Mouse (Mus musculus) intestine, postnatal 0 days (tissue): ENCODE results near the gene Angel2. TPM values are rescaled to one million over a fixed set of nuclear protein-coding genes. Genes with fewer than 3 reads are reported as not detected.

Experiments used
- ATAC-seq: fragments of 200-750 bp; cut with Nextera tagmentation; 2 replicates; pipeline ENCODE4 v1.8.0; 2017; ENCODE audit warnings: mild to moderate bottlenecking, moderate TSS enrichment, moderate library complexity
- H3K27ac ChIP-seq: fragments of 300-500 bp; sonication (generic); 2 replicates; pipeline ENCODE4 v1.5.1; 2014; ENCODE audit warnings: mild to moderate bottlenecking, low read depth, low read length, moderate library complexity
- H3K27me3 ChIP-seq: fragments of 300-500 bp; sonication (generic); replicated peaks from 2 replicates; pipeline ENCODE4 v1.6.1; 2014; ENCODE audit warnings: low read length, mixed read lengths; ENCODE audit not compliant: control insufficient read depth, insufficient read depth
- H3K36me3 ChIP-seq: fragments of 300-500 bp; sonication (generic); 2 replicates; pipeline ENCODE4 v1.6.1; 2014; ENCODE audit warnings: mild to moderate bottlenecking, moderate library complexity; ENCODE audit not compliant: control insufficient read depth, insufficient read depth
- H3K4me1 ChIP-seq: fragments of 300-500 bp; sonication (generic); replicated peaks from 2 replicates; pipeline ENCODE4 v1.6.1; 2014; ENCODE audit warnings: antibody characterized with exemption, low read length, mixed read lengths; ENCODE audit not compliant: control insufficient read depth, insufficient read depth
- H3K4me2 ChIP-seq: fragments of 300-500 bp; sonication (generic); replicated peaks from 2 replicates; pipeline ENCODE4 v1.6.1; 2014; ENCODE audit warnings: low read depth, mild to moderate bottlenecking, moderate library complexity
- H3K4me3 ChIP-seq: fragments of 300-500 bp; sonication (generic); 2 replicates; pipeline ENCODE4 v1.5.1; 2014; ENCODE audit warnings: low read depth, low read length
- H3K9ac ChIP-seq: fragments of 300-500 bp; sonication (generic); 2 replicates; pipeline ENCODE4 v1.6.1; 2014; ENCODE audit warnings: mild to moderate bottlenecking, low read depth, low read length
- H3K9me3 ChIP-seq: fragments of 300-500 bp; sonication (generic); 2 replicates; pipeline ENCODE4 v1.6.1; 2016; ENCODE audit warnings: mixed run types; ENCODE audit not compliant: control insufficient read depth
- CTCF ChIP-seq: sonication (generic); IDR thresholded peaks from 2 replicates; pipeline ENCODE4 v1.5.1; 2016; ENCODE audit warnings: low read depth, mild to moderate bottlenecking, control low read depth, antibody characterized with exemption, moderate library complexity
- WGBS: fragments of 180-500 bp; shearing (Covaris S2); extraction: QIAGEN DNeasy Blood & Tissue Kit; methylation state at CpG from one replicate; pipeline ENCODE4 v1.1.7; 2014; 5-methylcytosine and 5-hydroxymethylcytosine counted together
- polyA plus RNA-seq: library from polyadenylated mRNA; unstranded; fragments of >200 nt; fragmentation: Nextera tagmentation; extraction: Ambion mirVana; gene quantifications from 2 replicates; pipeline ENCODE4 v1.2.1, GENCODE M21; 2015

Gene Angel2
- polyA plus RNA-seq, 1 experiment from 2014 or later: 23.2 TPM

DNA sequence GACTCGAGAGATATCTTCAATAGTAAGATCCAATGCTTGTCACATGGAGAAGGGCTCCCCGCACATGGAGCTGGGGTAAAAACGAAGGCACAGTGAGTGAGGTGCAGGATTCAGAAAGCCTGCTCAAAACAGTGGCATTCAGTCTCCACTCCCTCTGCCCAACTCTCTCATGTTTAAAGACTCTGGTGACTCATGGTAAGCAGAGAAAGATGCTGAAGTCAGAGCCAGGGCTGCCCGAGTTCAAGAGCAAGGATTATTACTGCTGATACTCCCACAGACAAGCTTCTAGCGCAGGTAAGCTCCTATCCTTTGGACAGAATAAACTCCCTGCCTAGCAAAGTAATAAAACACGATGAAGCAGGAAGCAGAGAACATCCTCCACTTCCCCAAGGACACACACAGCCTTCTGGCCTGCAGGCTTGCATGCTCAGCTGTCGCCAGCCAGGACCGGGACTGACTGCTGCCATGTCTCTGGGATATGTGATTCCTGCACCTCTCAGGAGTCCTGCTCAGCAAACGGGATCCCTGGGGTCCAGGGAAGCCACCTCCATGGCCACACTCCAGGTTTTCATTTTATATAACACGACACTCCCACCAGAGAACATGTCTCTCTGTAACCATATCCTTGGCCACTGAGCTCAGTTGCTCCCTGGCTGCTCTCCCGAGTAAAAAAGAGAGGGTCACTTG, 52.1 kb downstream of the Angel2 start:
- Histone ChIP-seq H3K4me1 (peaks cover 16% of the 10 kb centered on the region; the same call in 1 of the 2 replicates), H3K4me3 (no peak overlapping the region), H3K36me3 (no peaks in the 10 kb centered on the region), H3K27me3 (peaks cover 4% of the 10 kb centered on the region), H3K9me3 (no peaks in the 10 kb centered on the region), H3K4me2 (0 out of 2 replicates have a peak overlapping the region, but pooled peaks have one; percentile 17), H3K27ac (no peak overlapping the region), H3K9ac (no peak overlapping the region)
- no peak for TF ChIP-seq CTCF
- 38% methylated on average over 11 of the region's 11 CpGs for WGBS
- ATAC-seq: no peak

DNA sequence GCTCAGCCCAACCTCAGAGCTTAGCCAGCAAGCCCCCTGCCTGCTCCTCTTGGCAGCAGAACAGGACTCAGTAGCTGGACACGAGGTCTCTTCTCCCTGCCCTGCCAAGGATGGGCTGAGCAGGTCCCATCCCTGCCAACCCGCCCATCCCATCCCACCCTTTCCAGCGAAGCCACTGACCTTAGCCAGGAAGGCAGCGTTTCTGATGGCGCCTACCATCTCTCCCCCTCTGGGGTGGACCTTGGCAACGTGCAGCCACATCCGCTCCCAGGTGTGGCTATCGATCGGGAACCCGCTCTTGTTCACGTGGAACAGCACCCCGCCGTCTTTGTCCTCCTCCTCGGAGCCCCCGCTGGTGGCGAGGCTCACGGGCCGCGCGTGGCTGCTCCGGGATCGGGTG, 53.1 kb downstream of the Angel2 start:
- peaks cover 4% of the 10 kb centered on the region for H3K27me3 ChIP-seq
- no peak for ATAC-seq
- H3K4me1 ChIP-seq: peaks cover 16% of the 10 kb centered on the region; the same call in 1 of the 2 replicates
- H3K4me2 ChIP-seq: peak overlapping the region; percentile 88
- no peak for TF ChIP-seq CTCF
- no peak overlapping the region for H3K27ac ChIP-seq
- WGBS: 5% methylated on average over 22 of the region's 22 CpGs
- H3K9me3 ChIP-seq: no peaks in the 10 kb centered on the region
- H3K36me3 ChIP-seq: no peaks in the 10 kb centered on the region
- H3K4me3 ChIP-seq: peak overlapping the region; percentile 57
- peak overlapping the region; percentile 59 for H3K9ac ChIP-seq

DNA sequence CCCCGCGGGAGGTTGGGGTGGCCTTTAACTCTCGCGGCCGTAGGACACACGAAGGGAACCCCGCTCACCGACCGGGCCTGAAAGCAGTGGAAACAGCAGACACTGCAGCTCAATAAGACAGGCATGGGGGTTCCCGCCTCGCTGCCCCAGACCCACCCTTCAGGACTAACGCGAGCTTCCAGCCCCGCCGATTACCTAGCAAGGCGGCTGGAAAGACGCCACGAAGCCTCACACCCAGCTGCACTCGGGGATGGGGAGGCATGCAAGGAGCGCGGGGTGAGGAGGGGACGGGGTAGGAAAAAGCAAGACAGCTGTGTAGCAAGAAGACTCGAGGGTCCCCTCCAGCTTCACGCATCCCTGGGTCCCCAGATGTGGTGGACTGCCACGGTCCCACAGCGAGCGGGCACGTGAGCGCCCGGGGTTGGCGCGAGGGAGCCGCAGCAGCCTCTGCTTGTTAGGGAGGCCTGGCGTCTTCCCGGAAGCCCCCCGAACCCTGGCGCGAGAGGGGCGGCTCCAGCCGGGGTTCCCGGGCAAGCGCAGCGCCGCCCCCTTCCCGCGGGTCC, 53.7 kb downstream of the Angel2 start:
- H3K9me3 ChIP-seq: no peaks in the 10 kb centered on the region
- peak overlapping the region; percentile 64 for H3K27ac ChIP-seq
- peak overlapping the region; percentile 57 for H3K4me3 ChIP-seq
- H3K36me3 ChIP-seq: no peaks in the 10 kb centered on the region
- H3K9ac ChIP-seq: peak overlapping the region; percentile 59
- WGBS: under 1% methylated on average over 45 of the region's 46 CpGs
- peak overlapping the region; percentile 88 for H3K4me2 ChIP-seq
- H3K27me3 ChIP-seq: peaks cover 4% of the 10 kb centered on the region
- peak; percentile 50 for ATAC-seq
- no peak for TF ChIP-seq CTCF
- H3K4me1 ChIP-seq: peaks cover 16% of the 10 kb centered on the region; the same call in 1 of the 2 replicates

DNA sequence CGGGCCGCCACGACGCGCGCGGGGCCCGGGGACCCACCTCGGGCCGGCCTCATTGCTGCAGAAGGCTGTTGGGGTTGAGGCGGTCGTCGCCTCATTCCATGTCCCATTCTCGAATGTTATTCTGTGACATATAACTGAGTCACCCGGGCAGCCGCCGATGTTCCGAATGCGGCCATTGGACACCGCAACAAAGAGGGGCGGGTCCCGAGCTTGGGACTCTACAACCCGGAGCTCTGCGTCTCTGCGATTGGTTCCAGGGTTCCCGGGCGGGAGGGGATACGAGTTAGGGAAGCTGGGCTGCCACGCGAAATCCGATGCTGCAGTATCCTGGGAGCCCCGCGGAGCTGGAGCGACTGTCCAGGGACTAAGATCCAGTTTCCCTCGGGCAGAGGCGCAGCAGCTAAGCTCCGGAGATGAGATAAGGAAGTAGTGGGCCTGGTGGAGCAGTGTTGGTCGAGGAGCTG, 54.2 kb downstream of the Angel2 start, which contains the start of gene Vash2:
Vash2 (minus strand) TSS at position 197 of the 464 bp plus-strand sequence.
- peak within 1 kb of the TSS; percentile 64 for H3K27ac ChIP-seq
- WGBS: under 1% methylated on average over 38 of the region's 38 CpGs

DNA sequence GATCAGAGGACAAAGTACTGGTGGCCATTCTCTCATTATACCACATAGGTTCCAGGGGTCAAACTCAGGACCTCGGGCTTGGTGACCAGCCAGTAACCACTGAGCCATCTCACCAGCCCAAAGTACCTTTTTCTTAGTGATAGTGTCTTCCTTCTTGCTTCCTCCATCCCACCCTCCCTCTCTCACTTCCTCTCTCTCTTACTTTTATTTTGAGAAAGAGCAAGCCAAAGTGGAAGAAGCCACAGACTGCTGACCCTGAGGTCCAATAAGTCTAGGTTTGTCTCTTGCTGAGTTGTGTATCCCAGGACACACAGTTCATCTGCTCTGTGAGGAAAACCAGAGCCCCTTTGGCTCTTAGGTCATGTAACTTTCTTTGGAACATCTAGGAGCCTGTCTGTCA, 55.6 kb downstream of the Angel2 start:
- ATAC-seq: no peak
- Histone ChIP-seq H3K4me1 (peaks cover 16% of the 10 kb centered on the region; the same call in 1 of the 2 replicates), H3K9ac (no peak overlapping the region), H3K36me3 (no peaks in the 10 kb centered on the region), H3K4me3 (no peak overlapping the region), H3K9me3 (no peaks in the 10 kb centered on the region), H3K4me2 (no peak overlapping the region), H3K27ac (no peak overlapping the region), H3K27me3 (peaks cover 4% of the 10 kb centered on the region)
- no peak for TF ChIP-seq CTCF
- 75% methylated on average over 1 of the region's 1 CpGs for WGBS

More for the DNA sequence above, 54.2 kb downstream of the Angel2 start, which contains the start of gene Vash2:
- ATAC-seq: peak; percentile 82
- peak within 1 kb of the TSS; percentile 88 for H3K4me2 ChIP-seq
- peak within 1 kb of the TSS; percentile 57 for H3K4me3 ChIP-seq
- peaks cover 4% of the 10 kb centered on the region for H3K27me3 ChIP-seq
- peak within 1 kb of the TSS; percentile 59 for H3K9ac ChIP-seq
- H3K4me1 ChIP-seq: peaks cover 16% of the 10 kb centered on the region; the same call in 1 of the 2 replicates
- no peaks in the 10 kb centered on the region for H3K36me3 ChIP-seq
- no peak for TF ChIP-seq CTCF
- H3K9me3 ChIP-seq: no peaks in the 10 kb centered on the region

DNA sequence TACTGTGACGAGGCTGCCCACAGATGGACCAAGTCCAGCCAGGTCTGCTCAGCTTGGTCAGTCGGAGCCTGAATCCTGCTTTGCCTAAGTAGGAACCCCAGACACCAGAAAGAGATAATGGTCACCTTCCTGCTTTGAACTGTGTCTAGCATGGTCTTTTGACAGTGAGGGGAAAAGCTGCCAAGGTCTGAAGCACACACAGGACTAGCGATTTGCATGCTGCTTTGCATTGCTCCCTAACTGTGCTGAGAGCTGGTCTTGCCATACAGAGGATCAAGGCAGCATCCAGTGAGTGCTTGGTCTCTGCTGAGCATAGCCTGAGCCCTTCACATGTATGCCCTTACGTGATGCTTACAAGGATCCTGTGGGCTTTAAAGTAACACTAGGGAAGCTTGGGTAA, 56.5 kb downstream of the Angel2 start:
- no peak for TF ChIP-seq CTCF
- Histone ChIP-seq H3K4me2 (no peak overlapping the region), H3K4me1 (peaks cover 16% of the 10 kb centered on the region; the same call in 1 of the 2 replicates), H3K9me3 (no peaks in the 10 kb centered on the region), H3K9ac (no peak overlapping the region), H3K36me3 (no peaks in the 10 kb centered on the region), H3K27ac (no peak overlapping the region), H3K27me3 (peaks cover 4% of the 10 kb centered on the region), H3K4me3 (no peak overlapping the region)
- no peak for ATAC-seq
- WGBS: 80% methylated on average over 4 of the region's 4 CpGs
